Mouse (Mus musculus) B cell, adult 2 months (primary cell): ENCODE measurements around the gene Lrwd1.

ENCODE experiments used
- DNase-seq, 2 experiments: peaks; one replicate each; pipeline ENCODE4 v3.0.0; 2022

Lrwd1 gene

GRCm38 (mm10) chr5:136088821-136089575 lies 46.9 kb downstream of the Lrwd1 start:
- DNase-seq: no peak

- no peak for DNase-seq
Observed at GRCm38 (mm10) chr5:136086290-136086689, 49.6 kb downstream of the Lrwd1 start.

GRCm38 (mm10) chr5:136084891-136085651 lies 50.8 kb downstream of the Lrwd1 start:
- peak; percentile 59 to 62 for DNase-seq

- peak; percentile 43 to 45 for DNase-seq
Observed at GRCm38 (mm10) chr5:136084144-136084881, 51.6 kb downstream of the Lrwd1 start.

- DNase-seq: peak; percentile 92 to 94
Observed at GRCm38 (mm10) chr5:136083669-136084107, 52.2 kb downstream of the Lrwd1 start, which contains the start of gene Rasa4. Gene Rasa4 (plus strand): TSS chr5:136083916.

GRCm38 (mm10) chr5:136082345-136082744 lies 53.5 kb downstream of the Lrwd1 start:
- DNase-seq: peak; percentile 32 to 40

GRCm38 (mm10) chr5:136078136-136078535 lies 57.7 kb downstream of the Lrwd1 start:
- DNase-seq: no peak

GRCm38 (mm10) chr5:136077001-136077550 lies 58.8 kb downstream of the Lrwd1 start:
- no peak for DNase-seq

- DNase-seq: no peak
Observed at GRCm38 (mm10) chr5:136076284-136076683, 59.6 kb downstream of the Lrwd1 start.

- DNase-seq: no peak
Observed at GRCm38 (mm10) chr5:136075076-136075475, 60.8 kb downstream of the Lrwd1 start.

GRCm38 (mm10) chr5:136073526-136073925 lies 62.3 kb downstream of the Lrwd1 start:
- DNase-seq: no peak

- no peak for DNase-seq
Observed at GRCm38 (mm10) chr5:136073051-136073450, 62.8 kb downstream of the Lrwd1 start.
